Mouse (Mus musculus): ENCODE measurements around the gene Hspa1l. TPM values are rescaled to one million over a fixed set of nuclear protein-coding genes. Genes with fewer than 3 reads are reported as not detected.

Hspa1l gene
- total RNA-seq, 2 experiments from 2014 or later: 0.22 to 0.31 TPM

- DNase-seq (ENCODE audit: extremely low spot score in 1 of 2, low spot score in 1 of 2): no peak
Measured at GRCm38 (mm10) chr17:35021842-35022477, 49.5 kb downstream of the Hspa1l start.

- no peak for DNase-seq (ENCODE audit: extremely low spot score in 1 of 2, low spot score in 1 of 2)
Measured at GRCm38 (mm10) chr17:35022541-35023060, 50.1 kb downstream of the Hspa1l start.

GRCm38 (mm10) chr17:35023221-35023620 lies 50.7 kb downstream of the Hspa1l start:
- no peak for DNase-seq (ENCODE audit: extremely low spot score in 1 of 2, low spot score in 1 of 2)

GRCm38 (mm10) chr17:35023756-35024155 lies 51.3 kb downstream of the Hspa1l start:
- no peak for DNase-seq (ENCODE audit: extremely low spot score in 1 of 2, low spot score in 1 of 2)

GRCm38 (mm10) chr17:35024261-35024660 lies 51.8 kb downstream of the Hspa1l start:
- DNase-seq (ENCODE audit: extremely low spot score in 1 of 2, low spot score in 1 of 2): no peak

- DNase-seq (ENCODE audit: extremely low spot score in 1 of 2, low spot score in 1 of 2): no peak
Measured at GRCm38 (mm10) chr17:35024691-35025488, 52.4 kb downstream of the Hspa1l start.

GRCm38 (mm10) chr17:35026206-35026605 lies 53.7 kb downstream of the Hspa1l start:
- DNase-seq (ENCODE audit: extremely low spot score in 1 of 2, low spot score in 1 of 2): no peak

- DNase-seq (ENCODE audit: extremely low spot score in 1 of 2, low spot score in 1 of 2): peak; percentile 32 to 40
Measured at GRCm38 (mm10) chr17:35027277-35028068, 55.0 kb downstream of the Hspa1l start, which contains the start of gene Sapcd1. TSS of gene Sapcd1 (minus strand) at chr17:35028016.

GRCm38 (mm10) chr17:35028315-35028714 lies 55.8 kb downstream of the Hspa1l start:
- DNase-seq (ENCODE audit: extremely low spot score in 1 of 2, low spot score in 1 of 2): no peak

Other genes starting within 250 kb of the Hspa1l start
- gene C4b, start 228.8 kb upstream of the Hspa1l start, total RNA-seq (2021): 10 to 100 TPM; 16.5 to 17.5 TPM
- gene Cyp21a1, start 168.1 kb upstream of the Hspa1l start, total RNA-seq (2021): under 1 TPM; 0.12 to 0.19 TPM
- 10 to 100 TPM; 57.3 to 59.8 TPM for gene Stk19, start 135.8 kb upstream of the Hspa1l start, total RNA-seq (2021)
- 10 to 100 TPM; 36.7 to 37.7 TPM for gene Dxo, start 135.7 kb upstream of the Hspa1l start, total RNA-seq (2021)
- 10 to 100 TPM; 64.7 to 72.4 TPM for gene Skiv2l, start 122.5 kb upstream of the Hspa1l start, total RNA-seq (2021)
- gene Nelfe, start 122.3 kb upstream of the Hspa1l start, total RNA-seq (2021): 10 to 100 TPM; 32.1 to 39.1 TPM
- gene Cfb, start 110.2 kb upstream of the Hspa1l start, total RNA-seq (2021): under 1 TPM in 1 of 2 experiments, not detected in 1; 0.17 TPM
- 1 to 10 TPM; 7.3 to 7.7 TPM for gene Zbtb12, start 93.2 kb upstream of the Hspa1l start, total RNA-seq (2021)
- not detected for gene Gm20547, start 90.7 kb upstream of the Hspa1l start, total RNA-seq (2021)
- gene C2, start 74.4 kb upstream of the Hspa1l start, total RNA-seq (2021): 1 to 10 TPM in 1 of 2 experiments, under 1 TPM in 1; 0.86 to 1.9 TPM
- 100 to 1,000 TPM; 164 to 188 TPM for gene Ehmt2, start 74.2 kb upstream of the Hspa1l start, total RNA-seq (2021)
- gene Slc44a4, start 58.2 kb upstream of the Hspa1l start, total RNA-seq (2021): under 1 TPM; 0.20 to 0.21 TPM
- gene Neu1, start 41.5 kb upstream of the Hspa1l start, total RNA-seq (2021): 10 to 100 TPM; 37.2 to 37.4 TPM
- gene Hspa1b, start 13.5 kb upstream of the Hspa1l start, total RNA-seq (2021): 10 to 100 TPM; 17.0 to 23.5 TPM
- not detected for gene Gm20481, start 2.8 kb upstream of the Hspa1l start, total RNA-seq (2021)
- 10 to 100 TPM; 14.9 to 17.9 TPM for gene Hspa1a, start 547 bp upstream of the Hspa1l start, total RNA-seq (2021)
- gene Lsm2, start 9.2 kb downstream of the Hspa1l start, total RNA-seq (2021): 10 to 100 TPM; 18.1 to 19.3 TPM
- 10 to 100 TPM; 43.7 to 55.6 TPM for gene Vars, start 28.3 kb downstream of the Hspa1l start, total RNA-seq (2021)
- under 1 TPM; 0.07 to 0.23 TPM for gene Vwa7, start 43.9 kb downstream of the Hspa1l start, total RNA-seq (2021)
- gene Sapcd1, start 55.3 kb downstream of the Hspa1l start, total RNA-seq (2021): 1 to 10 TPM in 1 of 2 experiments, under 1 TPM in 1; 0.64 to 1.1 TPM
- gene Msh5, start 74.0 kb downstream of the Hspa1l start, total RNA-seq (2021): under 1 TPM; 0.62 to 0.82 TPM
- gene Clic1, start 77.3 kb downstream of the Hspa1l start, total RNA-seq (2021): 10 to 100 TPM in 1 of 2 experiments, 1 to 10 TPM in 1; 9.7 to 10.1 TPM
- 10 to 100 TPM; 19.5 to 20.7 TPM for gene Ddah2, start 86.3 kb downstream of the Hspa1l start, total RNA-seq (2021)
- gene Ly6g6c, start 92.7 kb downstream of the Hspa1l start, total RNA-seq (2021): not detected
- not detected for gene Mpig6b, start 93.5 kb downstream of the Hspa1l start, total RNA-seq (2021)
- gene Ly6g6e, start 104.2 kb downstream of the Hspa1l start, total RNA-seq (2021): 1 to 10 TPM; 4.1 to 4.3 TPM
- gene Ly6g6d, start 105.4 kb downstream of the Hspa1l start, total RNA-seq (2021): 1 to 10 TPM in 1 of 2 experiments, under 1 TPM in 1; 0.80 to 1.2 TPM
- not detected for gene Ly6g6f, start 112.9 kb downstream of the Hspa1l start, total RNA-seq (2021)
- 10 to 100 TPM; 97.9 to 98.1 TPM for gene Abhd16a, start 116.6 kb downstream of the Hspa1l start, total RNA-seq (2021)
- not detected for gene Ly6g5c, start 135.6 kb downstream of the Hspa1l start, total RNA-seq (2021)
- gene Ly6g5b, start 142.7 kb downstream of the Hspa1l start, total RNA-seq (2021): under 1 TPM; 0.42 to 0.54 TPM
- 10 to 100 TPM; 14.2 to 14.4 TPM for gene Gpank1, start 148.8 kb downstream of the Hspa1l start, total RNA-seq (2021)
- 100 to 1,000 TPM; 179 to 181 TPM for gene Csnk2b, start 149.3 kb downstream of the Hspa1l start, total RNA-seq (2021)
- gene D17H6S53E, start 153.7 kb downstream of the Hspa1l start, total RNA-seq (2021): 10 to 100 TPM; 27.0 to 27.3 TPM
- not detected for gene Apom, start 159.3 kb downstream of the Hspa1l start, total RNA-seq (2021)
- 100 to 1,000 TPM; 290 to 320 TPM for gene Bag6, start 162.5 kb downstream of the Hspa1l start, total RNA-seq (2021)
- gene Prrc2a, start 192.2 kb downstream of the Hspa1l start, total RNA-seq (2021): 100 to 1,000 TPM; 302 to 353 TPM
- gene Aif1, start 203.4 kb downstream of the Hspa1l start, total RNA-seq (2021): 10 to 100 TPM; 10.4 to 10.8 TPM
- gene Lst1, start 215.7 kb downstream of the Hspa1l start, total RNA-seq (2021): 1 to 10 TPM; 8.1 to 8.9 TPM
- gene Ltb, start 221.7 kb downstream of the Hspa1l start, total RNA-seq (2021): under 1 TPM; 0.42 to 0.54 TPM
- not detected for gene Tnf, start 229.3 kb downstream of the Hspa1l start, total RNA-seq (2021)
- gene Lta, start 232.6 kb downstream of the Hspa1l start, total RNA-seq (2021): under 1 TPM in 1 of 2 experiments, not detected in 1; 0.20 TPM
- gene Gm16181, start 248.1 kb downstream of the Hspa1l start, total RNA-seq (2021): not detected